Mouse (Mus musculus) inflammation-experienced regulatory T-cells, adult 6 months (primary cell): ENCODE data around the gene Ssbp4. TPM values are rescaled to one million over a fixed set of nuclear protein-coding genes. Genes with fewer than 3 reads are reported as not detected.

Source experiments
- ATAC-seq: one replicate; pipeline ENCODE4 v1.8.0; 2017
- polyA plus RNA-seq, 3 experiments: library from polyadenylated mRNA; unstranded; fragments of 100-300 nt; shearing (Covaris generic); gene quantifications; one replicate each; pipeline ENCODE4 v1.2.1; 2017

Gene Ssbp4
- polyA plus RNA-seq, 3 experiments from 2014 or later: 2.6 to 16.2 (median 14.7) TPM

DNA sequence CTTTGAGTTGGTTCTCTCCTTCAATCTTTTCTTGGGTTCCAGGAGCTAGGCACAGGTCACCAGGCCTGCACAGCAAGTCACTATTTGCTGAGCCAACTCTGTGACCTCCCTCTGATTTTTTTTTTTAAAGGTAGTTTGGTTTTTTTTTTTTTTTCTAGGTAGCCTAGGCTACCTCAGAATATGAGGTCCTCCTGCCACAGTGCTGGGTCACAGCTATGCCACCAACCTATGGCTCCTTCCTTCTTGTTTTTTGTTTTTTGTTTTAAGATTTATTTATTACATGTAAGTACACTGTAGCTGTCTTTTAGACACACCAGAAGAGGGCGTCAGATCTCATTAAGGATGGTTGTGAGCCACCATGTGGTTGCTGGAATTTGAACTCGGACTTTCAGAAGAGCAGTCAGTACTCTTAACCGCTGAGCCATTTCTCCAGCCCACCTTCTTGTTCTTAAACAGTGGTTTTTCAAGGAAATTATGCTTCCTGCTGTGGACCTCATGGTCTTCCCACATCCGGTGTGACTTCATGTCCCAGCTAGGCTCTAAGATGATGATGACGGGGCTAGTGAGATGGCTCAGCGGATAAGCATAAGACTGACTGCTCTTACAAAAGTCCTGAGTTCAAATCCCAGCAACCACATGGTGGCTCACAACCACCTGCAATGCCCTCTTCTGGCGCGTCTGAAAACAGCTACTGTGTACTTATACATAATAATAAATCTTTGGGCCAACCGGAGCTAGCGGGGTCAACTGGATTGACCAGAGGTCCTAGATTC lies 59.1 kb downstream of the Ssbp4 start:
- ATAC-seq: peak; percentile 82

DNA sequence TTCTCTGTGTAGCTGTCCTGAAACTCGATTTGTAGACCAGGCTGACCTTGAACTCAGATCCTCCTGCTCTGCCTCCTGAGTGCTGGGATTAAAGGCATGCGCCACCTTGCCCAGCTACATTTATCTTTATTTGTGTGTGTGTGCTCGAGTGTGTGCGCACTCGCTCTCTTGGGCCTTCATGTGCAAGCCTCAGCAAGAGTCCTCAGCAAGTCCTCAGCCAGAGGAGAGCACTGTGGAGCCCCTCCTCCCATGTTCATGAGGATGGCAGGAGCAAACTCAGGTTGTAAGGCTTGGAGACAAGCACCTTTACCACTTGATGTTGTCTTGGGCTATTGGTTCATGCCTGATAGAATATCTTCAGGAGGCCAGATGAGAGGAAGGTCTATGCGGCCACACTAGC lies 60.9 kb downstream of the Ssbp4 start:
- ATAC-seq: no peak

Other genes starting within 250 kb of the Ssbp4 start
- gene Comp, start 235.3 kb downstream of the Ssbp4 start, polyA plus RNA-seq: under 1 TPM in 2 of 3 experiments, not detected in 1; 0.24 to 0.40 TPM
- 1 to 10 TPM; 5.0 to 8.7 (median 7.2) TPM for gene Crtc1, start 169.3 kb downstream of the Ssbp4 start, polyA plus RNA-seq
- gene Klhl26, start 131.9 kb downstream of the Ssbp4 start, polyA plus RNA-seq: 10 to 100 TPM in 1 of 3 experiments, 1 to 10 TPM in 2; 6.5 to 10.4 (median 8.8) TPM
- under 1 TPM in 1 of 3 experiments, not detected in 2; 0.47 TPM for gene Tmem59l, start 121.5 kb downstream of the Ssbp4 start, polyA plus RNA-seq
- gene Crlf1, start 115.7 kb downstream of the Ssbp4 start, polyA plus RNA-seq: not detected
- gene Rex1bd, start 102.1 kb downstream of the Ssbp4 start, polyA plus RNA-seq: 10 to 100 TPM; 67.7 to 85.1 (median 84.4) TPM
- 1,000 to 10,000 TPM; 2,608 to 4,221 (median 3,776) TPM for gene Uba52, start 98.1 kb downstream of the Ssbp4 start, polyA plus RNA-seq
- 100 to 1,000 TPM; 133 to 156 (median 138) TPM for gene Fkbp8, start 81.1 kb downstream of the Ssbp4 start, polyA plus RNA-seq
- gene Kxd1, start 80.9 kb downstream of the Ssbp4 start, polyA plus RNA-seq: 100 to 1,000 TPM; 138 to 187 (median 180) TPM
- gene Ell, start 69.4 kb downstream of the Ssbp4 start, polyA plus RNA-seq: 10 to 100 TPM; 30.5 to 37.0 (median 35.6) TPM
- 10 to 100 TPM; 27.6 to 32.6 (median 31.7) TPM for gene Isyna1, start 14.5 kb downstream of the Ssbp4 start, polyA plus RNA-seq
- gene Lrrc25, start 7.3 kb upstream of the Ssbp4 start, polyA plus RNA-seq: 1 to 10 TPM in 1 of 3 experiments, under 1 TPM in 2; 0.47 to 3.8 (median 0.71) TPM
- gene Gdf15, start 23.6 kb upstream of the Ssbp4 start, polyA plus RNA-seq: not detected
- 1 to 10 TPM; 3.8 to 6.4 (median 4.8) TPM for gene Pgpep1, start 51.5 kb upstream of the Ssbp4 start, polyA plus RNA-seq
- 100 to 1,000 TPM in 1 of 3 experiments, 10 to 100 TPM in 2; 79.0 to 128 (median 97.8) TPM for gene Lsm4, start 64.4 kb upstream of the Ssbp4 start, polyA plus RNA-seq
- 10 to 100 TPM; 13.9 to 23.2 (median 16.6) TPM for gene Jund, start 90.1 kb upstream of the Ssbp4 start, polyA plus RNA-seq
- gene Iqcn, start 94.6 kb upstream of the Ssbp4 start, polyA plus RNA-seq: not detected
- gene Gm3336, start 109.7 kb upstream of the Ssbp4 start, polyA plus RNA-seq: under 1 TPM in 1 of 3 experiments, not detected in 2; 0.55 TPM
- under 1 TPM; 0.19 to 0.59 (median 0.25) TPM for gene Pde4c, start 114.8 kb upstream of the Ssbp4 start, polyA plus RNA-seq
- 1 to 10 TPM; 4.6 to 8.6 (median 7.9) TPM for gene Rab3a, start 145.8 kb upstream of the Ssbp4 start, polyA plus RNA-seq
- gene Mpv17l2, start 152.1 kb upstream of the Ssbp4 start, polyA plus RNA-seq: 10 to 100 TPM; 35.5 to 46.1 (median 42.5) TPM
- gene Pik3r2, start 167.8 kb upstream of the Ssbp4 start, polyA plus RNA-seq: 1 to 10 TPM; 2.6 to 5.4 (median 5.4) TPM
- 10 to 100 TPM; 14.8 to 20.5 (median 18.4) TPM for gene Mast3, start 196.2 kb upstream of the Ssbp4 start, polyA plus RNA-seq
- gene Il12rb1, start 199.6 kb upstream of the Ssbp4 start, polyA plus RNA-seq: 10 to 100 TPM; 13.8 to 38.5 (median 18.3) TPM
- 1 to 10 TPM; 1.9 to 7.8 (median 3.7) TPM for gene Arrdc2, start 230.8 kb upstream of the Ssbp4 start, polyA plus RNA-seq